Mouse (Mus musculus) lung, embryonic 15.5 days (tissue): ENCODE results near the gene Ppp1r3c. TPM values are rescaled to one million over a fixed set of nuclear protein-coding genes. Genes with fewer than 3 reads are reported as not detected.
"Not testable (repeated sequence)": the region's sequence is repeated elsewhere in the genome, so short reads cannot be mapped to it uniquely, and the experiment has no call there.

ENCODE experiments used
- ATAC-seq: fragments of 200-750 bp; cut with Nextera tagmentation; 2 replicates; pipeline ENCODE4 v1.8.0; 2017; ENCODE audit warnings: moderate number of reproducible peaks, borderline replicate concordance; ENCODE audit not compliant: low FRiP score, low TSS enrichment; ENCODE audit errors: extremely low read depth
- H3K27ac ChIP-seq: fragments of 300-500 bp; sonication (generic); 2 replicates; pipeline ENCODE4 v1.5.1; 2015; ENCODE audit warnings: moderate library complexity, mild to moderate bottlenecking, inconsistent platforms
- H3K27me3 ChIP-seq: fragments of 300-500 bp; sonication (generic); 2 replicates; pipeline ENCODE4 v1.6.1; 2015; ENCODE audit warnings: inconsistent platforms
- H3K36me3 ChIP-seq: fragments of 300-500 bp; sonication (generic); 2 replicates; pipeline ENCODE4 v1.6.1; 2015; ENCODE audit warnings: inconsistent platforms
- H3K4me1 ChIP-seq: fragments of 300-500 bp; sonication (generic); 2 replicates; pipeline ENCODE4 v1.6.1; 2015; ENCODE audit warnings: inconsistent platforms
- H3K4me2 ChIP-seq: fragments of 300-500 bp; sonication (generic); 2 replicates; pipeline ENCODE4 v1.6.1; 2015; ENCODE audit warnings: inconsistent platforms, mild to moderate bottlenecking, moderate library complexity
- H3K4me3 ChIP-seq: fragments of 300-500 bp; sonication (generic); 2 replicates; pipeline ENCODE4 v1.5.1; 2015; ENCODE audit warnings: mild to moderate bottlenecking, inconsistent platforms
- H3K9ac ChIP-seq: fragments of 300-500 bp; sonication (generic); 2 replicates; pipeline ENCODE4 v1.6.1; 2015; ENCODE audit warnings: inconsistent platforms
- H3K9me3 ChIP-seq: fragments of 300-500 bp; sonication (generic); 2 replicates; pipeline ENCODE4 v1.6.1; 2016; ENCODE audit warnings: inconsistent platforms
- WGBS: fragments of 180-500 bp; shearing (Covaris S2); methylation state at CpG from one replicate; pipeline ENCODE4 v1.1.7; 2015; 5-methylcytosine and 5-hydroxymethylcytosine counted together
- polyA plus RNA-seq: library from polyadenylated mRNA; unstranded; fragments of >200 nt; fragmentation: Nextera tagmentation; extraction: Ambion mirVana; gene quantifications from 2 replicates; pipeline ENCODE4 v1.2.1, GENCODE M21; 2015

Gene Ppp1r3c
- polyA plus RNA-seq, 1 experiment from 2014 or later = 83.4 TPM

DNA sequence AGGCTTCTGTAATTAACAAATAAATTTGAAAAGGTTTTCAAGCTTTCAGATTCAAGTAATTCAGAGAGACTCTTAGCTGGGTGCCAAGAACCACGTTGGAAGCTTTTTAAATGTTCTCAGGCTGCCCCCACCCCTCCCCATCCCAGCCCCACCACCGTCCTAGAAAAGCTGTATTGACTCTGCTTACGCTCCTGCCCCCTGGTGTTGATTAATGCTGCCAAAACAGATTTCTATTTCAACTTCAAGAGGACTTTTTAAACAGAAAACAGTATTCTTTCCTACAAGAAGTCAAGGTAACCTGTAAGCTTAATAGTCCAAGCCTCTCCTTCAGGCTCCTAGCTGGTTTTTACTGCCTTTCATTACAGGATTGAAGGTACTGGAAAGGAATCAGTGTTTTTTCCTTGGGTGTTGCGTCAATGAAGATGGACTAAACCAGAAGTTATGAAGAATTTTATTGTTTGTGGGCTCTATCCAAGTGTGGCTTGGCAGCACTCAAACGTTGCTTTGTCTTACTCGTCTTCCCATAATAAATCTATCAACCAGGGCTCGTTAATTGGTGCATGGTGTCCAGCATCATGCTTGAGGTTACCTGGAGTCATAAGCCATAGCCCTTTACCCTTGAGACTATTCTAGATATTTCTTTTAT, 3.2 kb upstream of the Ppp1r3c start:
- no peak for ATAC-seq
- peak overlapping the region; percentile 97; the same call in 1 of the 2 replicates for H3K27ac ChIP-seq
- WGBS = 44% methylated on average over 7 of the region's 7 CpGs
- no peak overlapping the region for H3K4me2 ChIP-seq
- no peak overlapping the region for H3K4me3 ChIP-seq
- H3K36me3 ChIP-seq = no peaks in the 10 kb centered on the region
- peaks cover 23% of the 10 kb centered on the region; the same call in 1 of the 2 replicates for H3K4me1 ChIP-seq
- no peak overlapping the region for H3K9ac ChIP-seq
- H3K27me3 ChIP-seq = no peaks in the 10 kb centered on the region
- H3K9me3 ChIP-seq = no peaks in the 10 kb centered on the region

DNA sequence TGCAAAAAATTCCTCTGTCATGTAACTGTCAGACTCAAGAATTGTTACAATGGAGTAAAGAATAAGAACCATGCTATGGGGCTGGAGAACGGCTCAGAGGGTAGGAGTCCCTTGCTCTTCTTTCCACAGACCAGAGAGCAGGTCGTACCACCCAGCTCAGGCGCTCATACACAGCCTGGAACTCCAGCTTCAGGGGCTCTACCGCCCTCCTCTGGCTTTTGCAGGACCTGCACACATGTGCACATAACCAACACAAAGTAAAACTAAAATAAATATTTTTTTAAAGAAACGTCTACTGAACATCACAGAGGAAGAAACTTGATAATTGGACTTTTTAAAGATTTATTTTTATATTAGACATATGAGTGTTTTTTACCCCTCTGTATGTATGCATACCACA, 1.6 kb upstream of the Ppp1r3c start:
- Histone ChIP-seq H3K27me3 (no peaks in the 10 kb centered on the region), H3K27ac (peak overlapping the region; percentile 97), H3K4me1 (peaks cover 37% of the 10 kb centered on the region), H3K4me3 (no peak overlapping the region), H3K9ac (no peak overlapping the region), H3K4me2 (no peak overlapping the region), H3K9me3 (no peaks in the 10 kb centered on the region), H3K36me3 (peaks cover 10% of the 10 kb centered on the region)
- ATAC-seq = no peak
- WGBS = 72% methylated on average over 5 of the region's 5 CpGs

DNA sequence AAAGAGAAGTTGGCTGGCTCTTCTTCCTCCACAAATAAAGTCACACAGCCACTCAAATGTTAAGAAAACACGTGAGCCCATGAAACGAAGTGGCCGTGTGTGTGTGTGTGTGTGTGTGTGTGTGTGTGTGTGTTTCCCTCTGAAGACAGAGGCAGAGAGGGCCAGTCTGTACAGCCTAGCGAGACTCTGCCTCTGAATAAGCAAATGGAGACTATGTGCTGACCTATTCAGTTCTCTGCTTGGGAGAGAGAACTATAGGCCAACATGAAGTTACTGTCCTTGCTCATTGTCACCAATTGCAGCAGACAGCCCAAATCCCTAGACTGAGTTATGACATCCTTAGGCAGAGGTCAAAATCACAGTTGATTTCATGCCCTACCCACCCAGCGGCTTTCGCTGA, 634 bp upstream of the Ppp1r3c start:
- Histone ChIP-seq H3K36me3 (peaks cover 19% of the 10 kb centered on the region), H3K27ac (peak overlapping the region; percentile 97), H3K9me3 (no peaks in the 10 kb centered on the region), H3K27me3 (no peaks in the 10 kb centered on the region), H3K9ac (peak overlapping the region; percentile 41; the same call in 1 of the 2 replicates), H3K4me1 (peaks cover 46% of the 10 kb centered on the region), H3K4me3 (peak overlapping the region; percentile 50), H3K4me2 (peak overlapping the region; percentile 56)
- peak; percentile 71 for ATAC-seq
- WGBS = 10% methylated on average over 6 of the region's 6 CpGs

DNA sequence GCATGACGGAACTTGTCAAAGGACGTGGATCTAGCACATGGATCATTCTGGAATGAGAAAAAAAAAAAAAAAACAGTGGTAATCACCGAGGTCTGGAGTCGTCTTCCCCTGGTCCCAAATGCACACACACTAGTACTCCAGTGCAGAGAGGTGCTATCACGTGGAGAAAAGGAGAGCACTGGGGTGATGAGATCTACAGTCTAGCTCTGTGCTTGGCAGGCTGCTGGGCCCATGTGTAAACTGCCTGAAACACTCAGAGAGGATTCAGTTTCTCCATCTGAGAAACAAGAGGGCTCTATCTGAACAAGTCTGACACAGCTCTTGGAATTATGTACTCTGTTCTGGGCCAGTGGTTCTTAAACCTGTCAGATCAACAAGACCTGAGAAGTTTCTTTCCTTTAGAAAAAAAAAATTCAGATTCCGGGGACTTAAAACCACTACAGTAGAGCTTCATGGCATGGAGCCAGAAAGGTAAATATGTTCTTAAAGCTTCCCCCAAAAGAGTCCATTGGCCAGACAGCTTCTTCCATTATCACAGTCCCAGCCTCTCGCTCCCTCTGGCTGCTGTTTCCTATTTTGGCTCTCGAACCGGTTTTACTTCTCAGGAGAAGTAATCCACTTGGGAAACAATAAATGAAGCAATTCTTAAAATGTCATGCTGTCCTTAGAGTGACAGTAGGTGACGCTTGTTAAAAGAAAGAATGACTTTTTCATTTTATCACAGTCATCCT, 2.0 kb downstream of the Ppp1r3c start:
- peak overlapping the region; percentile 8 for H3K9ac ChIP-seq
- H3K36me3 ChIP-seq = peaks cover 32% of the 10 kb centered on the region
- peak overlapping the region; percentile 85 for H3K27ac ChIP-seq

DNA sequence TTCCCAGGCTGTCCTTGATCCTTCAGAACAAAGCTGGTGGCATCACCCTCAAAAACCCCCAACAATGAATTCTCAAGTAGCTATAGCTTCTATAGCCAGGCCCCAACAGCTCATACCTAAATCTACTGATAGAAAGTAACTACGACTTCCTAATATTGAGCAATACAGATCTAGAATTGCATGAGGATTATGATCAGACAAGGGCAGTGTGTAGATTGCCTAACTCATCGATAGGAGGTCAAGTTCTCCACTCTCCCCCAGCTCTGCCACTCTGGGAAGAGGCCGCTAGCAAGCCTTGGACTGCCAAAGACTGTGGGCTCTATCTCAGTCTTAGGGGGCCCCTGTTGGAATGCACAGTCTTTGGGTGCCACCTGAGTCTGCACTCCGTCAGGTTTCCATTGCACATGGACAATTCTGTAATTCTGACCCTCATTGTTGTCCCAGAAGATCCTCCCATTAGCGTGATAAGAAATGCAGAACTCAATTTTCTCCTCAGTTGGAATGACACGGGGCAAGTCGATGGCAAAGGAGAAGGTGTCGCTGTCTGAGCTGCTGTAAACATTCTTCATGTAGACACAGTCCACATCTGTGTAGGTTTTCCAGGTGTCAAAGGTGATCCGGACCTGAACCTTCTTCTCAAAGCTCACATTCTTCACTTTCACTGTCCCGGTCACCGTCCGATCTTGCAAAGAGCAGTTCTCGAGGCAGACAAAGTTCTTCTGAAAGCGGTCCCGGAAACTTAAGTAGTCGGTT, 3.1 kb downstream of the Ppp1r3c start:
- Histone ChIP-seq H3K4me3 (peak overlapping the region; percentile 50), H3K4me2 (peak overlapping the region; percentile 56), H3K9ac (no peak overlapping the region), H3K27ac (peak overlapping the region; percentile 85), H3K4me1 (peaks cover 49% of the 10 kb centered on the region), H3K27me3 (no peaks in the 10 kb centered on the region), H3K36me3 (peaks cover 32% of the 10 kb centered on the region), H3K9me3 (no peaks in the 10 kb centered on the region)
- WGBS = 89% methylated on average over 16 of the region's 16 CpGs
- ATAC-seq = no peak

More for the DNA sequence above, 2.0 kb downstream of the Ppp1r3c start:
- Histone ChIP-seq H3K27me3 (no peaks in the 10 kb centered on the region), H3K4me2 (peak overlapping the region; percentile 56), H3K9me3 (no peaks in the 10 kb centered on the region), H3K4me3 (peak overlapping the region; percentile 50), H3K4me1 (peaks cover 54% of the 10 kb centered on the region)
- 36% methylated on average over 10 of the region's 10 CpGs for WGBS
- ATAC-seq = no peak

DNA sequence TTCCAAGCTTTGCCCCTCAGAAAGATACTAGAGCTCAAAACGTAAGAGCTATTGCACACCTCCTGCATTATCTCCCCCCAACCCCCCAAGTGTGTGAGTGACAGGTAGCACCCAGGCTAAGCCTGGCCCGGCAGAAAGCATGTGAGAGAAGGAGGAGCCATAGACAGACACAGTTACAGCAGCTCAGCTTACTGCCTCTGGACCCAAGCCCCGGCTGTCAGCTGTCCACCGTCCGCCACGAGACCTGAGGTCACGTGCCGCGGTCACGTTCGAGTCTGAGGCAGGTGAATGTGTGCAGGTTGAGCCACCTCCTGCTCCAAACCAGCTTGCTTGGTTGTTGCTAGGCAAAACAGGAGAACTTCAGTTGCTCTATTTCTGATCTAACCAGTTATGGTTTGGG, 5.1 kb downstream of the Ppp1r3c start:
- Histone ChIP-seq H3K9ac (no peak overlapping the region), H3K9me3 (no peaks in the 10 kb centered on the region), H3K36me3 (peaks cover 32% of the 10 kb centered on the region), H3K27ac (peak overlapping the region; percentile 38; the same call in 1 of the 2 replicates), H3K27me3 (no peaks in the 10 kb centered on the region), H3K4me1 (peaks cover 36% of the 10 kb centered on the region), H3K4me2 (no peak overlapping the region), H3K4me3 (no peak overlapping the region)
- 73% methylated on average over 11 of the region's 11 CpGs for WGBS
- no peak for ATAC-seq

DNA sequence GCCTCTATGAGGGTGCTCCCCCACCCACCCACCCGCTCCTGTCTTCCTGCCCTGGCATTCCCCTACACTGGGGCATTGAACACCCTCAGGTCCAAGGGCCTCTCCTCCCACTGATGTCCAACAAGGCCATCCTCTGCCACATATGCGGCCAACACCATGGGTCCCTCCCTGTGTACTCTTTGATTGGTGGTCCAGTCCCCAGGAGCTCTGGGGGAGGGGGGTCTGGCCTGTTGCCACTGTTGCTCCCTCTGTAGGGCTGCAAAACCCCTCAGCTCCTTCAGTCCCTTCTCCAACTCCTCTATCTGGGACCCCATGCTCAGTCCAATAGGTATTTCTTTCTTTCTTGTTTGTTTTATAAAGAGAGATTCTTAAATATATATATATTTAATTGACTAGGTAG, 6.0 kb downstream of the Ppp1r3c start:
- H3K9me3 ChIP-seq, H3K27me3 ChIP-seq, H3K4me3 ChIP-seq, H3K9ac ChIP-seq, H3K27ac ChIP-seq, H3K4me2 ChIP-seq: not testable (repeated sequence)
- ATAC-seq = 0 out of 2 replicates have a peak, but pooled peaks have one; percentile 11
- H3K4me1 ChIP-seq = peaks cover 36% of the 10 kb centered on the region
- 50% methylated on average over 1 of the region's 2 CpGs for WGBS
- H3K36me3 ChIP-seq = peaks cover 32% of the 10 kb centered on the region

DNA sequence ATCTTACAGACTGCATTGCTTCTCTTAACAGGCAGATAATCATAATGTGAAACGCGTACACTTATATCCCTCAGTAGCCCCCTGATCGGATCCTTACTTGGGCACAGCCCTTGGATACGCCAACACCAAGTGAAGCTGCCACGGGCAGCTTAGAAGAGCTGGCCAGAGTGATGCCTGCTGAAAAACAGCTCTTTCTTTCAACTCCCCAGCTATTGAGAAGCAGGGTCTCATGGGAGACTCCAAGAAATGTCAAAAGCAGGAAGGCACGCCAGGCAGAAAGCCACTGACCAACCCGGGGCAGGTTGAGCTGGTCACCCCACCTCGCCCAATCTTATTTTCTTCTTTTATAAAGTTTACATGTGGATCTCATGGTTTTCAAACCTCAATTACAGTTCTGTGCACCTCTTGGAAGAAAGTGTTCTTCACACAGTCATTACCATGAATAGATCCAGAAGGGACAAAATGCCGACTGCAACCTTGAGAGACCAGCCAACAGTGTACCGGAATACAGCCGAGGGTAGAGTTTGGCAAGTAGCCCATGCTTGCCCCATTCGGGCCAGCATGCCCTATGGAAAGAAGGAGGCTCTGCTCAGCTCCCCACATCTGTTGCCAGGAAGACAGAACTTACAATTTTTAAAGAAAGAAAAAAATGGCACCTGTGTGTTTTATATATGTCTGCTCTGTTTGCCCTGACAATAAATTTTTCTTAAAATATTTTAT, 7.6 kb downstream of the Ppp1r3c start:
- H3K9ac ChIP-seq = no peak overlapping the region
- 81% methylated on average over 12 of the region's 12 CpGs for WGBS
- no peaks in the 10 kb centered on the region for H3K9me3 ChIP-seq
- H3K4me2 ChIP-seq = no peak overlapping the region
- H3K27ac ChIP-seq = no peak overlapping the region
- no peak for ATAC-seq
- H3K4me1 ChIP-seq = peaks cover 32% of the 10 kb centered on the region
- H3K4me3 ChIP-seq = no peak overlapping the region
- H3K36me3 ChIP-seq = peaks cover 30% of the 10 kb centered on the region
- H3K27me3 ChIP-seq = no peaks in the 10 kb centered on the region

DNA sequence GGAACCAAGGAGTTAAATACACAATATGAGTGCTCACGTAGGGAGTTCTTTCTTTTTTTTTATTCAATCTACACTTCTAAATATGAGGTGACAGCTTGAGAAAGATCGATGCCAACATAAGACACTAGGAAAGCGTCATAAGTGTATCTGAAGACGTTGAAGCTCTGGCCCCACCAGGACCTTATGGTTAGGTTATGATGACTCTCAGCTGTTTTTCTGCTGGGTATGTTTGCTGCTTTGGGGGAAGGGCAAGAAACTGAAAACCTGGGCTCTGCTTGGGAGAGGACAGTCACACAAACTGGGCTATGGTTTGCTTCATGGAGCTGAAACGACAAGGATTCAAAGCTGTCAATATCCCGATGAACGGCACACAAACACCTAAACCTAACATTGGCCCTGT, 11.5 kb downstream of the Ppp1r3c start:
- 45% methylated on average over 7 of the region's 7 CpGs for WGBS
- Histone ChIP-seq H3K4me2 (no peak overlapping the region), H3K4me1 (peaks cover 10% of the 10 kb centered on the region), H3K9ac (no peak overlapping the region), H3K9me3 (no peaks in the 10 kb centered on the region), H3K36me3 (no peaks in the 10 kb centered on the region), H3K27ac (peak overlapping the region; percentile 5; the same call in 1 of the 2 replicates), H3K27me3 (no peaks in the 10 kb centered on the region), H3K4me3 (no peak overlapping the region)
- ATAC-seq = no peak

DNA sequence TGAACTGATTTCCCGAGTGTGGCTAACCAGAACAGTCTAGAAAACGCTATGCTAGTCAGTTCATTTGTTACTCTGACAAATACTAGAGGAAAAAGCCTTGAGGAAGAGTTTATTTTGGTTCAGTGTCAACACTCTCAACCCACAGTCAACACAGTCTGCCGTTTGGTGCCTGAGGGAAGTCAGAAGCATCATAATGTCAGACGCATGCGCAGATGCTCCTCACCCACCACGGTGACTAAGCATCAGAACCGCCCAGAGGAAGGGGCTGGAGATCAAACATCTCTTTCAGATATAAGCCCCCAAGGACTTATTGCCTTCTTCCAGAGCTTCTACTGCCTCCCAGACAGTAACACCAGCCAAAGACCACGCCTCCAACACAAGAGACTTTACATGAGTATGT, 15.3 kb downstream of the Ppp1r3c start:
- no peak for ATAC-seq
- Histone ChIP-seq H3K9me3 (no peaks in the 10 kb centered on the region), H3K9ac (no peak overlapping the region), H3K27me3 (no peaks in the 10 kb centered on the region), H3K36me3 (no peaks in the 10 kb centered on the region), H3K27ac (peak overlapping the region; percentile 8; the same call in 1 of the 2 replicates), H3K4me2 (no peak overlapping the region), H3K4me3 (no peak overlapping the region), H3K4me1 (peaks cover 10% of the 10 kb centered on the region)
- 49% methylated on average over 8 of the region's 8 CpGs for WGBS

DNA sequence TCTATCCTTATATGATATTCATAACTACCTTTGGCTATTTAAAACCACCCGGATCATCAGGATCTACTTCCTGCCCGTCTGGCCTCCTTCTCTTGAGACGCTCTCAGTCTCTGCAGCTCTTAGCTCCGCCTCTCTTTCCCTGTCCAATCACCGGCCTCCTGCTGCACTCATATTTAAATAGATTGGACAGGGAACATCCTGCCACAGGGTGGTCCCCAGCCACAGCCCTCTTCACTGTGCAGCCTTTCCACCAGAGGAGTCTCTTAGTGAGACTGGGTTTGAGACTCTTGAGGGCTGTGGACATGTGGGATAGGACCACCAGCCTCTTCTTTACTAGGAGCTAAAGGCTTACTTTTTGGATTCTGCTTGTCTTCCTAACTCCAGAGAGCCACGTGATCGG, 20.2 kb downstream of the Ppp1r3c start:
- Histone ChIP-seq H3K4me1 (peaks cover 11% of the 10 kb centered on the region), H3K27ac (no peak overlapping the region)
- 63% methylated on average over 7 of the region's 7 CpGs for WGBS

More for the DNA sequence above, 20.2 kb downstream of the Ppp1r3c start:
- H3K9ac ChIP-seq = no peak overlapping the region
- H3K27me3 ChIP-seq = no peaks in the 10 kb centered on the region
- H3K9me3 ChIP-seq = no peaks in the 10 kb centered on the region
- no peak overlapping the region for H3K4me2 ChIP-seq
- no peak overlapping the region for H3K4me3 ChIP-seq
- H3K36me3 ChIP-seq = no peaks in the 10 kb centered on the region
- peak; percentile 43; the same call in 1 of the 2 replicates for ATAC-seq
